Mouse (Mus musculus): ENCODE data around the gene Pole4.

Gene Pole4

GRCm38 (mm10) chr6:82611049-82611448, 94.1 kb downstream of the Pole4 start:
- DNase-seq (ENCODE audit: low read depth): no peak

- DNase-seq (ENCODE audit: low read depth): no peak
These were observed 95.7 kb downstream of the Pole4 start for GRCm38 (mm10) chr6:82609339-82609926.

- DNase-seq (ENCODE audit: low read depth): no peak
These were observed 96.4 kb downstream of the Pole4 start for GRCm38 (mm10) chr6:82608756-82609155.

DNA sequence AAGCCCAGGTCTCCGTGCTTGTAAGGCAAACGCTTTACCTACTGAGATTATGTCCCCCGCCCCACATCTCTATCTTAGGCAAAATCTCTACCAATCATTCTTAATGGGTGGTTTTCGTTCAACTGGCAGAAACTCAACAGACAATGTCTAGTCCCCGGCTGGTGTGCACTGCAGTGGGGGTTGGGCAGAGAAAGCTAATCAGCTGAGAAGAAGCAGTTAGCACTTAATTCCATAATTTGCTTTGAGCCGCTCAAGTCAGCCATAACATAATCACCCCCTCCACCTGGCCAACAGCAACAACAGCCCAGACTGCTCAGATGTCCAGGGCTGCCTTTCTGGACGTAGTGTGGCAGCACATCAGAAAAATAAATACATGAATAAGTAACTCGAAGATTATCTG, 100.4 kb downstream of the Pole4 start:
- no peak for DNase-seq (ENCODE audit: low read depth)

- DNase-seq (ENCODE audit: low read depth): peak; percentile 3
These were observed 101.5 kb downstream of the Pole4 start for GRCm38 (mm10) chr6:82603665-82604064.

DNA sequence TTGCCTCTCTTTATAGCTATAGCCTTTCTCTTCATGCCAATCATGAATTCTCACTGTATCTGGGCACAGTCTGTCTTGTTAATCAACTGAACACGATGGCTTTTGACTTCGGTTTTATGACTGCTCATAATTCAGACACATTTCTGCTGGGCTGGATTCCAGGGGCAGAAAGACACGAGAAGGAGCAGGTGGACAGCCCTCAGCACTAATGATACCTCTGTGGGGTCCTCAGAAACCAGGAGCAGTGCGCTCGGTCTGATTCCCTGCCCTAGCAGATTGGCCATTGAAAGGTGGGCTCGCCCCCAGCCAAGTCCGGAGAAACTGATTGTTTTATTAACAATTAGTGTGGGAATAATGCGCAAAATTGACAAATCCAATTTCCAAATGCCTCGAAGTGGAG, 101.9 kb downstream of the Pole4 start:
- no peak for DNase-seq (ENCODE audit: low read depth)

GRCm38 (mm10) chr6:82595461-82596090, 109.6 kb downstream of the Pole4 start:
- DNase-seq (ENCODE audit: low read depth): no peak

- no peak for DNase-seq (ENCODE audit: low read depth)
These were observed 115.8 kb downstream of the Pole4 start for GRCm38 (mm10) chr6:82589387-82589786.

DNA sequence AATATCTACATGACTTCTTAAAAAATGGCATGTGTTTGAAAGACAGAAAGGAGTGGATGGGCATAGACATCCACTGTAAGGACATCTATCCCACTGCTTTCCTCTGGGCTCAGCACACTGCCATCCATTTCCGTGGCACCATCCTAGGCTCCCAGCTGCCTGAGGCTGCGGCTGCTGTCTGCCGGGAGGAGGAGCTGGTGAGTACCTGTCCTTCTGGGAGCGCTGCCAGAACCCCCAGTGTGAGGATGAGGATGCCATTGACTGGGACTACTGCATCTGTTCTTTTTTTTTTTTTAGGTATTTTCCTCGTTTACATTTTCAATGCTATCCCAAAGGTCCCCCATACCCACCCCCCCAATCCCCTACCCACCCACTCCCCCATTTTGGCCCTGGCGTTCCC, 119.8 kb downstream of the Pole4 start:
- DNase-seq (ENCODE audit: low read depth): no peak

DNA sequence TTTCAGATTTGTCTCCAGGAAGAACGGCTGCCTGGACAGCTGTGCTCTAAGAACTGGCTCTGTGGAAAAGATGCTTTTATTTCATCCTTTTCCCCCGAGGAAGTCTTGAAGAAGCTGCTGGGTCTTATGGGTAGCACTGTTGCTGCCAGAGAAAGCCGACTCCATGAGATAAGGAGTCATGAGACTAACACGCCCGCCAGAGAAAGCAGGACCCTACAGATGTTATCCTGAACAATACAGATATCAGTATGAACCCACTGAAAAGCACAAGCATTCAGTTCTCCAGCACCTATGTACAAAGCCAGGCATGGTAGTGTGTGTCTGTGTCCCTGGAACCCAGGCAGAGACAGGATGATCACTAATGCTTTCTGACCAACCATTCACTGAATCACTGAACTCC, 129.7 kb downstream of the Pole4 start:
- DNase-seq (ENCODE audit: low read depth): no peak
